Mouse (Mus musculus): ENCODE results near the gene Cox19.
A peak's percentile ranks its signal among the peaks of the same experiment; 100 is the strongest.
"Not testable (repeated sequence)": the region's sequence is repeated elsewhere in the genome, so short reads cannot be mapped to it uniquely, and the experiment has no call there.

Cox19 gene

DNA sequence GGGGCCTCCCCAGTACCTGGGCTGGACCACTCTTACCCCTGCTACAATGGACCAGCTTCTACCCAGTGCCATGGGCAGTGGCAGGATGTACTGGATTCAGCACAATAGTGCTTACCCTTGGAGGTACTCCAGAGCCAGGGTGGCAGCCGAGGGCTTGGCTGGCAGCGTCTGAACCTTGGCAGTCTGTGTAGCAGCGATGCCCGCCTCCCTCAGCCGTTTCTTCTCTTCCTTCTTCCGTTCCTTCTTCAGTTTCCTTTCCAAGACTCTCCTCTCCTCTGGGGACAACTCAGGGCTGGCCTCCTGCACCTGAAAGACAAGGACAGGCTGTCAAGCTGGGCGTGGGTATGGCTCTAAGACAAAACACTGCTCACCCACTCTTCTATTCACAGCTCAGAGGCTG lies 12.6 kb upstream of the Cox19 start:
- DNase-seq (ENCODE audit: low spot score in 2 of 2) = no peak

DNA sequence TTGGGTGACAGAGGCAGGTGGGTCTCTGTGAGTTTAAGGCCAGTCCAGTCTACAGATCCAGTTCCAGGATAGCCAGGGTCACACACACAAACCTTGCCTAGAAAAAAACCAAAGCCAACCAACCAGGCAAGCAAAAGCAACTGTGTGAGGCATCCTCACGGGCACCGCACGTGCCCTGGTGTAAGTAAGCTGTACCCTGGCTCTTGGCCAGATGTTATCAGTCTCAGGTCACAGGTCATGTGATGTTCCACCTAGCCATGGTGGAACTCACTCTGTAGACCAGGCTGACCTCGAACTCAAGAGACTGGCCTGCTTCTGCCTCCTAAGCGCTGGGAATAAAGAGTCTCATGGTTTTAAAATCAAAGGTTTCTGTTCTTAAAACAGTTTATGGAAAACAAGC lies 8.0 kb upstream of the Cox19 start:
- DNase-seq (ENCODE audit: low spot score in 2 of 2) = no peak

DNA sequence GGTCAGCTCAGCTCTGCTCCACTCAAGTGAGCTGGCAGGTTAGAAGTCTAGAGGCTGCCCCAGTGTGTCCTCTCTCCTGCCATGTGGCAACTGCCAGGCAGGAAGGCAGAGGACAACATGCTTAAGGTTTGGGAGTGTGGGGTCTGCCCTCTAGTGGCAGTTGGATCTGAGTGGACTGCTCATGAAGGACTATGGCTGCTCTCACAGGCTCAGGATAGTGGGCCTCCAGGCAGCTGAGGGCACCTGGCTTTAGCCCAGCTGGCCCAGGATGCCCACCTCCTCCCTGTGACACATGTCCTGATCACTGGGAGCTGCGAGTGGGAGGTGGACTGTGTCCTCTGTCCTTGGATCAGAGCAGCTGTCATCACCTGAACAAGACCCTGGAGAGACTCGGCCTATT lies 7.4 kb upstream of the Cox19 start:
- DNase-seq (ENCODE audit: low spot score in 2 of 2) = no peak

DNA sequence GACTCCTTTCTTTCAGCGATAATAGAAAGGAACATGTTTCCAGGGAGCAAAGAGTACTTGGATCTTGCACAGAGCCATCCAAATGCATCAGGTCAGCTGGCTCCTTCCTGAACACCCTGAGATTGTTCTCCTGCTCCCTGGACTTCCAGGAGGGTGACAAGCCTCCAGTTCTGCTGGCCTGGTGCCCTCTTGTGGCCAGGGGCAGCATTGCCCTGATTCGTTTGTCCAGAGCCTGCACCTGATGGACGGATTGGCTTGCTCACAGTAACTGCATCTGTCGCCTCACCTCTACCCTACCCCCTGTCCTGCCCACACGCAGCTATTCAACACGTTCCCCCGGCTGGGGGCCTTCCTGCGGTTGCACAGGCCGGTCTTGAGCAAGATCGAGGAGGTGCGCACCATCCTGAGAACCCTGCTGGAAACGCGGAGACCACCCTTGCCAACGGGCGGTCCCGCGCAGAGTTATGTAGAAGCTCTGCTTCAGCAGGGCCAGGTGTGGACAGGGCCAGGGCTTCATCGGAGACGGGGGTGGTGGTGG lies 4.1 kb upstream of the Cox19 start:
- DNase-seq (ENCODE audit: low spot score in 2 of 2) = peak; percentile 66 to 80

DNA sequence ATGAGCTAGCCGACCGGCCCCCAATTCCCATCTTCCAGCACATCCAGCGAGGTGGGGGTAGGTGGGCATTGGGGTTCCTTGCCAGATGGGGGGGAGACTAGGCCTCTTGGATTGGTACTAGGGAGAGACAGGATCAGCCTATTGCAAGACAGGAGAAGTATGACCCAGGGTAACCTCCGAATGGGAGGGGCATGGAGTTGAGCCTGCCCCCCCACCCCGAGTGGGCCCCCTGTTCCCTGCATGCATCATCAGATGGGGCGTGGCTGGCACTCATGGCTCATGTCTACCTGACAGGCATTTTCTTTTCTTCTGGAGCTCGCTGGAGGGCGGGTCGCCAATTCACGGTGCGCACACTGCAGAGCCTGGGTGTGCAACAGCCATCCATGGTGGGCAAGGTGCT lies 2.7 kb upstream of the Cox19 start:
- no peak for DNase-seq (ENCODE audit: low spot score in 2 of 2)

DNA sequence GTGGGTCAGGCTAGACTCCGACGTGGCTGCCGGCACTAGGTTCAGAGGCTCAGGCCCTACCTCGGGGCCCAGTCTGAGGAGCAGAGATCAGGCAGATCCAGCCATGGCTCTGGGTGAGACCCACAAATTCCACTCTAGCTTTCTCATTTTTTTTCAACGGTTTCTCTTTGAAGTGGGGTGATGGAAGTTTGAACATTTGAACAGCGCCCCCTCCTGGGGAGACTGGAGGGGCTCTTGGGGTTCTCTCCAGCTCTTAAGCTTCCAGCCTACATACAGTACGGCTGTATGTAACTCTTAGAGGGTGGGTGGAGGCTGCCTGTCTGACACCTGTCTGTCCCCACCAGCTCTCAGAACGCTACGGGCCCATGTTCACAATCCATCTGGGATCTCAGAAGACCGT lies 2.3 kb upstream of the Cox19 start:
- no peak for DNase-seq (ENCODE audit: low spot score in 2 of 2)

DNA sequence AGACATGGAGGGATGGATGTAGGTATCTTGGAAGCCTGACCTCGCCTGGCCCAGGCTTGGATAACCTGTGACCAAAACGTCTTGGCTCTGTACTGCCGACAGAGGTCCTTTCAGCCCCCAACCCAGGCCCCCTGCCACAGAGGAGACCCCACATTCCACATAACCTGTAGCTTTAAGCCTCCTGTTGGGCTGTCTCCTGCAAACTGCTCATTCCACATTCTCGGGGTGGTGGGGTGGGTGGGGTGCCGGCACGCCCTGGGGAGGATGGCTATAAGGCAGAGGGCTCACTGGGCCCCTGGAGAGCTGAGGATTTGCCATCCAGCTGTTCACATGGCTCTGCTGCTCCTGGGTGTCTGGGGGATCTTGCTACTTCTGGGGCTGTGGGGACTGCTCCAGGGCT lies 1.1 kb upstream of the Cox19 start, which contains the start of gene Cyp2w1:
TSS of gene Cyp2w1 (plus strand) at position 301 of the 400 bp plus-strand sequence.
- no peak for DNase-seq (ENCODE audit: low spot score in 2 of 2)

DNA sequence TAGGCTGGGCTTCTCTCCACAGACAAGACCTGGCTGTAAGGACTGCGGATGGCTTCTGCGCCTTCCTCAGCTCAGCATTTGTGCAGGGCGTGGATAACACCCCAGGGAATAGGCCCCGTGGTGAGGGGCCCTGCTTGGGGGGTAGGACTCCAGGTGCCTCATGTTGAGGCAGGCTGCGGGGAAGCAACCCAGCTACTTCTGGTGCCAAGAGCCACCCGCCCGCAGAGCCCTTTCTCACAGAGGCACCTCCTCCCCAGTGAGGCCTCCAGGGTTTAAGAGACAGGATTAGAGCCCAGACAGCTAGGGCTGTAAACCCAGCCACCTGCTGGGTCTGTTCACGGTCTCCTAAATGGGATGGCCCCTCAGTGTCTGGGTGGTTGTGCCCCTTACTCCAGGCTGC lies 410 bp upstream of the Cox19 start:
- no peak for DNase-seq (ENCODE audit: low spot score in 2 of 2)

DNA sequence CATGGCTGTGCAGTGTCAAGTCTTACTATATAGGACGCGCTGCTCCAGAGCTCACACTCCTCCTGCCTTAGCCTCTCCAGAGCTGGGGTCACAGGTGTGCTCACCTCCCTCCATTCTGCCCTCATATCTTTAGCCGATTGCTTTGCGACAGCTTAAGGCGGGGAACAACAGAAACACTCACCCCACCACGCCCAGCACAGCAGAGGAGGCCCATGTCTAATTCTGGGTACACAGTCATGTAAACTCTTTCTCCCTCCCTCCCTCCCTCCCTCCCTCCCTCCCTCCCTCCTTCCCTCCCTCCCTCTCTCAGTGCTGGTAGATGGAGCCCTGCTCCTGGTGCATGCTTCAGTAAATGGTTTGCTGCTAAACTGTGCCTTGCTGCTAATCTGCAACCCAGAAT lies 1.5 kb downstream of the Cox19 start:
- no peak for DNase-seq (ENCODE audit: low spot score in 2 of 2)

DNA sequence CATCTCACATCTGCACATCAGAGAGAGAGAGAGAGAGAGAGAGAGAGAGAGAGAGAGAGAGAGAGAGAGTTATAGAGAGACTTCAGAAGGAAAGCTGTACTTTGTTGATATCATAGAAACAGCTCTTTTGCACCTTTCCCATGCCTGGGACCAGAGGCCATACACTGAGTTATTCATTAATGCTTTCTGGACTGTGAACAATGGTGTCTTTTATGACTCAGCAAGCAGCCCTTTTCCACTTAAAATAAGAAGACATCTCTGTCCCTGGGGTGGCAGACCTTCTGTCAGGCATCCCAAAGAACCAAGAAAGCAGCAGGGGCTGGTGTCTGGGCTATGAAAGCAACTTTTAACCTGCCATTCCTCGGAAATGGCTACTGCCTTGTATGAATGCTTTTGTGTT lies 4.0 kb downstream of the Cox19 start:
- no peak for DNase-seq (ENCODE audit: low spot score in 2 of 2)

DNA sequence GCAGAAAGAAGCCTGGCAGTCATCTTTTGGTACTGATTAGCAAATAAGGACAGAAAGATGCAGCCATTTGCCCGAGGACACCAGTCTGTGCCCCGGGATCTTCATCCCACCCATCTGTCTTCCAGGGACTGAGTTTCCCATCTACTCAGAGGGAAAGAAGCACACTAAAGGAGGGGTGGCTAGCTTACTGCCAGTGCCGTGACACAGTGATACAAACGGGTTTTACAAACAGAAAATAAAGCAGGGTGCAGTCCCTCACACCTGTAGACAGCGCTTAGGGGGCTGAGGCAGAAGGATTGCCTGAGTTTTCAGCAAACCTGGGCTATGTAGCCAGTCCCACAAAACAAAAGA lies 5.9 kb downstream of the Cox19 start:
- no peak for DNase-seq (ENCODE audit: low spot score in 2 of 2)

DNA sequence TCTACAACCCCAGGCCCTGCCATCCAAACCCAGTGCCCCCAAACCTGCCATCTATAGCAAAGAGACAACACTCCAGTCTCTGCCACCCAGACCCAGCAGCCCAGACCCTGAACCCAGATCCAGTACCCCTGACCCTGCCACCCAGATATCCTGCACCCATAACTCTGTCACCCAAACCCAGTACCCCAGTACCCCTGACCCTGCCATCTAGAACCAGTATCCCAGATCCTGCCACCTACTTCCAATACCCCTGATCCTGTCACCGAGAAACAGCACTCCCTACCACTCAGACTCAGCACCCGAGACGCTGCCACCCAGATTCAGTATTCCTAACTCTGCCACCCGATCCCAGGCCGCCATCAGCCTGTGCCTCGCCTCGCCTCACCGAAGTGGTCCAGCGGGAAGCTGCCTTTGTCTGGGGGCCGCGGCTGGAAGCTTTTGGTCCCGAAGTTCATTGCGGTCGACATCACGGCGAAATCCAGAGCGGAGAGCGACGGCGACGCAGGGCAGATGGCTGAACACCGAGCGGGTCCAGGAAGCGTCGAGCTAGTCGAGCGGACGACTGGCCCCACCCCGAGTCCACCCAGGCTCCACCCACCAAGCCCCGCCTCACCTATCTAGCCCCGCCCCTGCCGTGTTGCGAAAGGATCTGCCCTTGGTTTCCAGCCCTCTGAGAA lies 6.4 kb downstream of the Cox19 start:
- DNase-seq (ENCODE audit: low spot score in 2 of 2) = peak; percentile 94 to 98

DNA sequence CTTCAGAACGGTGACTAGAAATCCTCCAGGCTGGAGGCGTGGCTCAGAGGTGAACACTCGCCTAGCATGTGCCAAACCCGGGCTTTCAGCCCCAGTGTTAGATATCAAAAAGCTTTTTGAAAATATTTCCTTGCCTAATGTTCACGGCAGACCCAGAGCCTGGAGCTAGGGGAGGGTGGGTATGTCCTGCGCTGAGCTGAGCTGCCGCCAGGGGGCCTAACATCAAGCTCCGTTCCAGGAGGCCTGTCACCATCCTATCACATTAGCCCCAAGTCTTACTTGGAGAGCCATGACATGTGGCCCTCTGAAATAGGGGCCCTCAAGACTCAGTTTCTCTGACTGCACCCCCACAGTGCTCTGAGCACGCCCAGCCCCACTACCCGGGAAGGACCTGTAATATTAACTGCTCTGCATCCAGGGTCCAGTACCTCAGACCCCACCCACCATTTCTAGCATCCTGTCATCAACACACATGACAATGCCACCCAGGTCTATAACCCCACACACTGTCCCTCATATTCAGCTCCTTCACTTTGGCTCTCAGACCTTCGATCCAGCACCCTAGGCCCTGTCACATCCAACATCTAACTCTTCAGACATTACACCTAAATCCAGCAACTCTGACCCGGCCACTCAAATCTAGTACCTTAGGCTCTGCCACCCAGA lies 7.1 kb downstream of the Cox19 start:
- peak; percentile 63 to 78 for DNase-seq (ENCODE audit: low spot score in 2 of 2)

DNA sequence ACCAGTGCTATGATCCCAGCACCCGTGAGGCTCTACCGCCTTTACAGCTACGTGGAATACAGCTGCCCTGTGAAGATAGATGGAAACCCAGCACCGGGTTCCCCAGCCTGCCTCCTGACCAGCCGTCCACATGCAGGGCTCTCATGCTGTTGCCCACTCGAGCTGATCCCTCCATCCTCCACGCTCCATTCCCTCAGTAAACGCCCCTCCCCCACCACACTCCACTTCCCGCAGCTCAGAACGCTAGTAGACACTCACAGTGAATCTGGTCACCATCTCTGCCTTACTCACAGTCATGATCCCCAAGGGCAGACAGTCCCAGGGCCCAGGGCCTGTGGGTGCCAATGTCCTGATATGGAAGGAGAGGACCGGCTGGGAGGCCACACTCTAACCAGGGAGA lies 12.3 kb downstream of the Cox19 start:
- DNase-seq (ENCODE audit: low spot score in 2 of 2) = no peak

DNA sequence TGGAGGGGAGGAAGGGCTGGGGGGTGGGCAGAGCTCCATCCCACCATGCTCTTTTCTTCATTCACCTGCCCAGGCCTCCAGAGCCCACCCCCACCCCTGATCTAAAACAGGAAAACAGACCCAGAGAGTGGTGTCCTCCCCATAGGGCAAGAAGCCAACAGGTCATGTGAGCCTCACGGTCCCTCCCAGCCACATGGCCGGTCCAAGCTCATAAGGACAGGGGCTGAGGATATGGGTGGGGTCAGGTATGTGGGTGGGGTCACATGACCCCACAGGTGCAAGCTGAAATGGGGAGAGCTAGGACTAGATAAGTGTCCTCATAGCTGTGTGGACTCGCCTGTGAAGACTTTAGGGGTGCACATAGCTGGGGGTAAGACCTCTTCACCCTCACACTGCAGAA lies 12.8 kb downstream of the Cox19 start:
- no peak for DNase-seq (ENCODE audit: low spot score in 2 of 2)

DNA sequence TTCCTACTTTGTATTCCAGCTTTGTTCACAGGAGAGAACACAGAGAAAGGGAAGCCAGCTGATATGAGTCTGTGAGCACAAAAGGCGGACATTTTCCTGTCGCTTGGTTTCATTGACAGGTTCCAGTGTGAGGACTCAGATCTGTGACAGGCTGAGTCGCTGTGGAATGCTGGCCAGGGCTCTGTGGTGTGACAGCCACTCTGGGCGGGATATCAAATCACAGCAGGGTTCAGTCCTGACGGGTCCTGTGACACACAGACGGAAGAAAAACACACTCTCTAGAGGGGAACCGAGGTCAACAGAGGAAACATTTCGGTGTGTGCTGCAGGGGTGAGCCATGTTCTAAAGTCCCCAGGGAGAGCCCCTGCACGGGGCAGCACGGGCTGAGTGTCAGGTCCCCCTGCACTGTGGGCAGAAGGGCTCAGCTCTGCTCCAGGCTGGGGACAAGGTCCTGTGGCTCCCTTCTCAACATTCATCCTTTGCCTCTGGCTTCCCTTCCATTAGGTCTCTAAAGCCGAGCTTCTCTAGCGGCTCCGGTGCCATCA lies 13.3 kb downstream of the Cox19 start:
- DNase-seq (ENCODE audit: low spot score in 2 of 2) = no peak

DNA sequence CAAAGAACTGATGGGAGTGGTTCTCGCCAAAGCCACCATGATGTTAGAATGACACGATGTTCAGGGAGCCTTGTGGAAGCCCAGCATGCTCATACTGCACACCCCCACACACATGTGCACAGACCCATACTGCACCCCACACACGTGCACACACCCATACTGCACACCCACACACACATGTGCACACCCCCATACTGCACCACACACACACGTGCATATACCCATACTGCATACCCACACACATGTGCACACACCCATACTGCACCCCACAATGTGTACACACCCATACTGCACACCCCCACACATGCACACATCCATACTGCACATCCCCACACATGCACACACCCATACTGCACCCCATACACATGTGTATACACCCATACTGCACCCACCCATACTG lies 15.6 kb downstream of the Cox19 start:
- DNase-seq (ENCODE audit: low spot score in 2 of 2) = no peak

DNA sequence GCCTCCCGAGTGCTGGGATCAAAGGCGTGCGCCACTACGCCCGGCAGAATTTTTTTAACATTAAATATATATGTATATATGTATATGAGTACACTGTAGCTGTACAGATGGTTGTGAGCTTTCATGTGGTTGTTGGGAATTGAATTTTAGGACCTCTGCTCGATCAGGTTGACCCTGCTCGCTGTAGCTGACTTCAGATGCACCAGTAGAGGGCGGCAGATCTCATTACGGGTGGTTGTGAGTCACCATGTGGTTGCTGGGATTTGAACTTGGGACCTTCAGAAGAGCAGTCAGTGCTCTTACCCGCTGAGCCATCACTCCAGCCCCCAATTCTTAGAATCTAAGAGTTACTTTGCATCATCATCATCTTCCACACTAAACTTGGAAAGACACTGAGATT lies 16.8 kb downstream of the Cox19 start:
- not testable (repeated sequence) for DNase-seq (ENCODE audit: low spot score in 2 of 2)

DNA sequence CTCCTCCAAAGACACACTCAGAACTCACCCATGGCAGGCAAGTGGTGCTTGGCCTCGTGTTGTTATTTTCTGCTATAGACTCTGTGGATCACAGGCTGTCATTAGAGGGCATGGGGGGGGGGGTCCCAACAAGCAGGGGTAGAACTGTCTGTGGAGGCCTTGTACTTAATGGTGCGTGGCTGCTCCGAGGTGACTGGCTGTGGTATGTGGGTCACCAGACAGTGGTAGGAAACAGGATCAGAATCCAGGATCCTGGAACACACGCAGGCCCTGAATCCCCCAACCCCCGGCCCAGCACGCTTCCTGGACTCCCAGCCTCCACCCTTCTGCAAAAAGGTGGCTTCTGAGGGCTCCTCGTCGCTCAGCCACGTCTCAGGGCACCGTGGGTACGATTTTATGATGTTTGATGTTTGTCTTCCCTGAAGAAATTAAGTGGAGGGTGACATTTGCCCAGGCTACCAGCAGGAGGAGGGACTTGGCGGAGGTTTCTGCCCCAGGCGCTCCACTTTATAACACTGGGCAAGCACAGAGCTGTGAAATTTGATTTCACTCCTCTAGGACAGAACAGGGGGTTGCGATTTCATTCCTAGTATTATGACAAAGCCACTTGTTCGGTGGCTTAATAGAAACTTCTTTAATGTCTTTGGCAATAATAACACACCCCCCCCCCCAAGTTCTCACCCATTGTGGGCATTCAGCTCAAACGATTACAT lies 17.8 kb downstream of the Cox19 start:
- no peak for DNase-seq (ENCODE audit: low spot score in 2 of 2)

DNA sequence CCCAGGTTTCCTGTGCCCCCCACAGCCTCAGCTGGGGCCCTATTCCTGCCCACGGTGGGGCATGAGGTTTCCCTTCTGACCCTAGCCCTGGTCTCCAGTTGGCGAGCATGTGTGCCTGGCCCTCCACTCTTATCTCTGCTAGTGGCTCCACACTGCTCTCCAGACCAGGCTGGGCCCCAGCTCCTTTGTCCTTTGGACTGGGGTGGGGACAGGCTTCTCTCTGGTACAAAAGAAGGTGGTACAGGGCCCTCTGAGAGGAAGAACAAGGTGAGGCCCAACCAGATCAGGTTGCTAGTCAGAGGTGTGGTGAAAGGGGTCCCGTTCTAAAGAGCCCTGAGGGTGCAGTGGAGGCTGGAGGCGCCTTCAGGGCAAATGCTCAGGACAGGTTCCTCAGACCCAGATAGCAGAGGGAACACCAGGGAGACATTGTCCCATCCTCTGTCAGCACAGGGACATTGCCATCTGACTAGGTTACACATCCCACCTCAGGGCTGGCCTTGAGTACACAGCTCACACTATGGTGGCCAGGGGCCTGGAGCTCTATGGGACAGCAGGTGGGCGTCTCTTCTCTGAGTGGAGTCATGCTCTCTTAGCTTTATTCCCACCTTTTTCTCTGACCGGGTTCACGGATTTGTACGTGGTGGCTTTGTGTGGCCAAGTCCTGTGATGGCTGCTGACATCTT lies 18.5 kb downstream of the Cox19 start:
- DNase-seq (ENCODE audit: low spot score in 2 of 2) = no peak

DNA sequence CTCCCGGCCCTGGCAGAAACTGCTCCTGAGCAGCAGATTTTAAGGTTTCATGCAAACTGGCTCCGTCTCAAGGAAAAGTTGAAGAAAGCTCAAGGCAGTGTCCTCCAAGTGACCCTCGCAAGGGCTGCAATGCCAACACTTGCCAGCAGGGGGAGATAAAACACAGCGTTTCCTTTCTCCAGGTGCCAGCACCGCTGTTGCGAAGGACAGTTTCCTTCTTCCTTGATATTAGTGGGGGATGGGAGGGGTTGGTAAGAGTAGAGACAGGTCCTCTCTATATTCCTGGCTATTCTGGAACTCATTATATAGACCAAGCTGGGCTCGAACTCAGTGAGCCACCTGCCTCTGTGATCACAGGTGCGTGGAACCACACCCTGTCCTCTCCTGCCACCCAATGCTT lies 19.5 kb downstream of the Cox19 start:
- DNase-seq (ENCODE audit: low spot score in 2 of 2) = peak; percentile 66 to 90

DNA sequence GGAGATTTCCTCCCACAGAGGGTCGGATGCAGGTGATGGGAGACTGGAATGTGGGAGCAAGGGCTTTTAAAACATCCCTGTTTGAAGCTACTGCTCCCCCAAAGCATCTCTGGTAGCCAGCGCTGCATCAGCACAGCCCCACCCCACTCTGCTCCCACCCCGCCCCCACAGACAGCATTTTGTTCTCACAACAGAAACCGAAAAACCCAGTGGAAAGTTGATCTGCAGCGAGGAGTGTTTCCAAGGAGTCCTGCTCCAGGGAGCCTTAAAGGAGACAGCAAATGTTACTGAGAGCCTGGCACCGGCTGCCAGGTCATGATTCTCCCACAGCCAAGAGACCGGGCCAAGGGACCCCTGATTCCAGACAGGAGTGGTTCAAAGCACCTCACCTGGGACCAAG lies 20.5 kb downstream of the Cox19 start:
- DNase-seq (ENCODE audit: low spot score in 2 of 2) = no peak
